28 mouse cellular contexts compared by ENCODE assay signal in the genomic region with DNA sequence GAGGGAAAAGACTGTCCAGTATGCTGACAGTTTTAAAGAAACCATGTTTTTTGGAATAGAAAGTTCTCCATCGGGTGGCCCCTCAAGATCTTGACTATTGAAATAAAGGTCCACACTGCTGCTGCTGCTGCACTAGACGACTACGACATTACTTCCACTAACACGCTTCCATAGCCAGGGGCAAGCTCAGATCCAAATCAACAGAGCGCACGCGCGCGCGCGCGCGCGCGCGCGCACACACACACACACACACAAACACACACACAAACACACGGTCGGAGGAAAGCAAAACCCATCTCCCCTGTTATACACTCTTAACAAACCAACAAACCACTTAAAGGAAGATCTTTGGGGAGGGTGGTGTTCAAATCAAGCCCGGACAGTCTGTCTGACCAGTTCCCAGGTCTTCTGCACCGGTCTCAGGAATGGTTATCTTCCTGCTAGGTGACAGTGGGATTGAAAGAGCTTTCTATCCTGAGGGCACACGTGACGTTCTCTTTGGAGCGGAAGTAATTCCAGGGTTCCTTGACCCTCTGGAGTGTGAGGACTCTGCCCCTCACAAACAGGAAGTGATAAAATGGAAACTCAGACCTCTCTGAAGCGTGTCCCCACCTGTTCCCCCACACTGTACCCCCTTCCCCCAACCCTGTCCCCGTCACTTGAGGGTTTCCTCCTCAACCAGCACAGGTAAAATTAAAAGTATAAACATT. TPM values are rescaled to one million over a fixed set of nuclear protein-coding genes. Genes with fewer than 3 reads are reported as not detected.
DNase-seq lines count a peak whose midpoint lies in the region; ATAC-seq and TF ChIP-seq lines count a peak whose summit lies in the region.
"Had no signal": no experiment of that assay in that cellular context is flagged by ENCODE, and none has a peak within 500 bp of the region (broad histone marks: within the 10 kb centered on the region; RNA-seq: fewer than 3 reads in every experiment).

No protein-coding gene starts in this region.

- no peak overlapping the region for H3K4me3 ChIP-seq in heart, postnatal 0 days (ENCODE audit: low read depth, low read length)
- H3K4me3 ChIP-seq in testis, adult 2 months (ENCODE audit: control insufficient read depth, low read depth, low read length) = peak overlapping the region; percentile 43
- H3K4me3 ChIP-seq in myocyte = no peak overlapping the region
- no peak overlapping the region for H3K4me3 ChIP-seq in midbrain, embryonic 11.5 days (ENCODE audit: low read depth, low read length)
- H3K4me3 ChIP-seq: embryonic facial prominence, embryonic 10.5 days; embryonic facial prominence, embryonic 15.5 days; hindbrain, embryonic 12.5 days; layer of hippocampus, adult 2 months; left cerebral cortex, adult 2 months; limb, embryonic 12.5 days; midbrain, embryonic 12.5 days; neural tube, embryonic 13.5 days; stomach, embryonic 15.5 days had no signal

- ATAC-seq in heart, postnatal 0 days (ENCODE audit: insufficient read depth, low read depth) = no peak
- ATAC-seq in midbrain, embryonic 11.5 days (ENCODE audit: low FRiP score) = no peak
- ATAC-seq: forebrain, embryonic 14.5 days; hindbrain, postnatal 0 days; liver, postnatal 0 days had no signal

- WGBS in heart, postnatal 0 days = 89% methylated on average over 26 of the region's 26 CpGs
- WGBS in midbrain, embryonic 11.5 days = 93% methylated on average over 26 of the region's 26 CpGs

- no peak for TF ChIP-seq POLR2A in testis, adult 2 months (IDR thresholded peaks at IDR 0.05; ENCODE audit: control insufficient read depth, low read depth, low read length)
- TF ChIP-seq POLR2A in myocyte (IDR thresholded peaks at IDR 0.05; ENCODE audit: insufficient read length, low read depth) = no peak

- no peak for TF ChIP-seq CTCF in heart, postnatal 0 days (IDR thresholded peaks at IDR 0.05; ENCODE audit: low read depth)
- no peak for TF ChIP-seq CTCF in testis, adult 2 months (IDR thresholded peaks at IDR 0.05; ENCODE audit: control insufficient read depth, insufficient read depth, insufficient replicate concordance, low read depth, low read length)

- H3K9ac ChIP-seq in heart, postnatal 0 days (replicated peaks; ENCODE audit: low read depth, low read length) = no peak overlapping the region
- no peak overlapping the region for H3K9ac ChIP-seq in midbrain, embryonic 11.5 days (ENCODE audit: low read length)
- H3K9ac ChIP-seq: embryonic facial prominence, embryonic 15.5 days; hindbrain, embryonic 12.5 days; limb, embryonic 12.5 days; liver, postnatal 0 days; midbrain, embryonic 12.5 days; neural tube, embryonic 13.5 days; stomach, embryonic 15.5 days had no signal

- no peak for TF ChIP-seq EP300 in heart, postnatal 0 days (IDR thresholded peaks at IDR 0.05; ENCODE audit: low read depth)

- H3K36me3 ChIP-seq in heart, postnatal 0 days (replicated peaks; ENCODE audit: control insufficient read depth, insufficient read depth, low read length) = 0 out of 2 replicates have a peak, but pooled peaks cover 6% of the 10 kb centered on the region
- H3K36me3 ChIP-seq in testis, adult 2 months (ENCODE audit: control insufficient read depth, insufficient read depth, low read length) = no peaks in the 10 kb centered on the region
- no peaks in the 10 kb centered on the region for H3K36me3 ChIP-seq in myocyte (ENCODE audit: control insufficient read depth, insufficient read depth)
- H3K36me3 ChIP-seq in midbrain, embryonic 11.5 days (ENCODE audit: control insufficient read depth, insufficient read depth, low read length) = no peaks in the 10 kb centered on the region
- H3K36me3 ChIP-seq: embryonic facial prominence, embryonic 15.5 days; hindbrain, embryonic 12.5 days; neural tube, embryonic 13.5 days; stomach, embryonic 15.5 days had no signal

- peak overlapping the region; percentile 15; the same call in 1 of the 2 replicates for H3K27ac ChIP-seq in heart, postnatal 0 days (ENCODE audit: low read depth)
- no peak overlapping the region for H3K27ac ChIP-seq in testis, adult 2 months (ENCODE audit: control insufficient read depth, insufficient read depth, low read depth, low read length)
- H3K27ac ChIP-seq in midbrain, embryonic 11.5 days (ENCODE audit: low read depth, low read length) = no peak overlapping the region
- H3K27ac ChIP-seq: embryonic facial prominence, embryonic 10.5 days; embryonic facial prominence, embryonic 15.5 days; hindbrain, embryonic 12.5 days; hindbrain, postnatal 0 days; layer of hippocampus, adult 2 months; left cerebral cortex, adult 2 months; limb, embryonic 12.5 days; midbrain, embryonic 12.5 days; neural tube, embryonic 13.5 days; stomach, embryonic 15.5 days had no signal

- H3ac ChIP-seq in myocyte (ENCODE audit: control insufficient read depth, insufficient read length) = no peak overlapping the region

- DNase-seq in heart, postnatal 0 days (ENCODE audit: low spot score) = no peak
- DNase-seq in heart, adult 9 months (ENCODE audit: low spot score in 2 of 2) = no peak
- no peak for DNase-seq in testis, postnatal 14 days (ENCODE audit: low spot score)
- DNase-seq in ovary, adult 18-20 months (ENCODE audit: low spot score) = no peak
- no peak for DNase-seq in midbrain, embryonic 11.5 days (ENCODE audit: low spot score, missing footprints)
- DNase-seq: adrenal gland, postnatal 10 days; cerebellum, adult 8-10 months; cerebellum, postnatal 25 days; kidney, adult 11 months; kidney, postnatal 36 days; liver, postnatal 0 days; lung, postnatal 14 days; right cerebral cortex, postnatal 25 days; thymus, adult 2 months; thymus, postnatal 36 days had no signal

- no peak overlapping the region; the same call in 1 of the 2 replicates for H3K4me2 ChIP-seq in heart, postnatal 0 days (ENCODE audit: low read depth, low read length)
- H3K4me2 ChIP-seq in myocyte (ENCODE audit: low read depth) = peak overlapping the region; percentile 73
- no peak overlapping the region for H3K4me2 ChIP-seq in midbrain, embryonic 11.5 days
- H3K4me2 ChIP-seq: embryonic facial prominence, embryonic 15.5 days; hindbrain, embryonic 12.5 days; limb, embryonic 12.5 days; midbrain, embryonic 12.5 days; neural tube, embryonic 13.5 days; stomach, embryonic 15.5 days had no signal

- H3K4me1 ChIP-seq in heart, postnatal 0 days (ENCODE audit: control insufficient read depth, insufficient read depth) = 0 out of 2 replicates have a peak, but pooled peaks cover 9% of the 10 kb centered on the region
- peaks cover 8% of the 10 kb centered on the region for H3K4me1 ChIP-seq in testis, adult 2 months (ENCODE audit: control insufficient read depth, insufficient read depth, low read length)
- H3K4me1 ChIP-seq in midbrain, embryonic 11.5 days (ENCODE audit: control insufficient read depth, insufficient read depth, low read length) = no peaks in the 10 kb centered on the region
- H3K4me1 ChIP-seq: neural tube, embryonic 13.5 days had no signal

- no peaks in the 10 kb centered on the region for H3K27me3 ChIP-seq in heart, postnatal 0 days (ENCODE audit: control insufficient read depth, insufficient read depth, low read length)
- H3K27me3 ChIP-seq in testis, adult 2 months (ENCODE audit: control insufficient read depth, insufficient read depth, low read length) = no peaks in the 10 kb centered on the region
- H3K27me3 ChIP-seq in myocyte (ENCODE audit: control insufficient read depth, insufficient read depth, insufficient read length) = no peaks in the 10 kb centered on the region
- H3K27me3 ChIP-seq in midbrain, embryonic 11.5 days (ENCODE audit: control insufficient read depth, insufficient read depth, low read length) = no peaks in the 10 kb centered on the region
- H3K27me3 ChIP-seq: embryonic facial prominence, embryonic 15.5 days; hindbrain, embryonic 12.5 days; limb, embryonic 12.5 days; midbrain, embryonic 12.5 days; neural tube, embryonic 13.5 days; stomach, embryonic 15.5 days had no signal

- H3K79me2 ChIP-seq in myocyte (ENCODE audit: control insufficient read depth, insufficient read depth) = no peaks in the 10 kb centered on the region

- H3K9me3 ChIP-seq in heart, postnatal 0 days (replicated peaks; ENCODE audit: control insufficient read depth, low read length) = no peaks in the 10 kb centered on the region
- H3K9me3 ChIP-seq in midbrain, embryonic 11.5 days (ENCODE audit: control insufficient read depth, low read length) = no peaks in the 10 kb centered on the region
- H3K9me3 ChIP-seq: embryonic facial prominence, embryonic 10.5 days; embryonic facial prominence, embryonic 15.5 days; hindbrain, embryonic 12.5 days; limb, embryonic 12.5 days; midbrain, embryonic 12.5 days; neural tube, embryonic 13.5 days; stomach, embryonic 15.5 days had no signal

TF ChIP-seq in myocyte, 11 proteins besides CTCF, POLR2A, EP300 and RAD21:
- no peak for TF ChIP-seq E2F4 (IDR thresholded peaks at IDR 0.05; ENCODE audit: insufficient read depth)

RNA-seq across cellular contexts. Expression of gene Akap7, which starts 32.9 kb away (rescaled TPM):
- 32.4 and 77.9 TPM in 2 replicates for total RNA-seq in heart, postnatal 0 days (2014; rRNA removed; ENCODE audit: low replicate concordance)
- polyA plus RNA-seq in heart, postnatal 0 days (2015; fragmentation: Nextera tagmentation; extraction: Ambion mirVana) = 46.3 and 47.6 TPM in 2 replicates
- polyA plus RNA-seq in testis, adult 2 months (2012; rRNA removed) = 9.3 and 9.4 TPM in 2 replicates
- polyA plus RNA-seq in myocyte (2012; fragmentation: generic; extraction: Trizol) = 9.0 TPM
- 20.5 and 22.1 TPM in 2 replicates for polyA plus RNA-seq in midbrain, embryonic 11.5 days (2014; fragmentation: Nextera tagmentation; extraction: Ambion mirVana)
